Mouse (Mus musculus) spleen, embryonic (tissue): Measurements from ENCODE around the gene Shpk.

Source experiments
- CTCF ChIA-PET: fragments of 350-600 bp; sonication (Branson Sonifier 250); formaldehyde crosslinking; loops from one replicate; lab custom pipeline; 2022; lab: Charles Lee

Gene Shpk

GRCm38 (mm10) chr11:73199879-73200278, 619 bp downstream of the Shpk start:
- CTCF ChIA-PET = no interaction called here

- CTCF ChIA-PET = no interaction called here
These were observed 1.8 kb downstream of the Shpk start for GRCm38 (mm10) chr11:73201021-73201420.

- CTCF ChIA-PET = no interaction called here
These were observed 2.3 kb downstream of the Shpk start for GRCm38 (mm10) chr11:73201597-73201996.

- CTCF ChIA-PET = no interaction called here
These were observed 4.6 kb downstream of the Shpk start for GRCm38 (mm10) chr11:73203895-73204294.

- CTCF ChIA-PET = interaction anchor here (0.7 kb wide), 1 partner anchor 11 kb away, joined by 3 read pairs; no protein-coding TSS in a partner anchor
These were observed 5.9 kb downstream of the Shpk start for GRCm38 (mm10) chr11:73205194-73205593.

GRCm38 (mm10) chr11:73207621-73208020, 8.4 kb downstream of the Shpk start:
- CTCF ChIA-PET = interaction anchor here (0.6 kb wide), 1 partner anchor 778 kb away, joined by 5 read pairs; no protein-coding TSS in a partner anchor

- CTCF ChIA-PET = no interaction called here
These were observed 14.7 kb downstream of the Shpk start for GRCm38 (mm10) chr11:73213956-73214355.

- CTCF ChIA-PET = no interaction called here
These were observed 20.4 kb downstream of the Shpk start for GRCm38 (mm10) chr11:73219671-73220070.

- CTCF ChIA-PET = no interaction called here
These were observed 21.4 kb downstream of the Shpk start for GRCm38 (mm10) chr11:73220651-73221050.

GRCm38 (mm10) chr11:73222846-73223245, 23.6 kb downstream of the Shpk start:
- CTCF ChIA-PET = no interaction called here

GRCm38 (mm10) chr11:73223966-73224365, 24.7 kb downstream of the Shpk start:
- CTCF ChIA-PET = no interaction called here

GRCm38 (mm10) chr11:73225856-73226255, 26.6 kb downstream of the Shpk start:
- CTCF ChIA-PET = no interaction called here

GRCm38 (mm10) chr11:73228881-73229280, 29.6 kb downstream of the Shpk start:
- CTCF ChIA-PET = no interaction called here

- CTCF ChIA-PET = interaction anchor here (0.7 kb wide), 1 partner anchor 769 kb away, joined by 7 read pairs; no protein-coding TSS in a partner anchor
These were observed 30.8 kb downstream of the Shpk start for GRCm38 (mm10) chr11:73230081-73230480.

- CTCF ChIA-PET = no interaction called here
These were observed 33.3 kb downstream of the Shpk start for GRCm38 (mm10) chr11:73232513-73232912.

GRCm38 (mm10) chr11:73233992-73234391, 34.7 kb downstream of the Shpk start, which contains the start of gene Trpv1:
Gene Trpv1, plus strand, starts transcription at chr11:73234292.
- CTCF ChIA-PET = no interaction called here

GRCm38 (mm10) chr11:73235990-73236701, 36.9 kb downstream of the Shpk start:
- CTCF ChIA-PET = no interaction called here

- CTCF ChIA-PET = no interaction called here
These were observed 37.5 kb downstream of the Shpk start for GRCm38 (mm10) chr11:73236731-73237130.

- CTCF ChIA-PET = no interaction called here
These were observed 42.9 kb downstream of the Shpk start for GRCm38 (mm10) chr11:73242199-73242598.

- CTCF ChIA-PET = no interaction called here
These were observed 43.5 kb downstream of the Shpk start for GRCm38 (mm10) chr11:73242777-73243176.

GRCm38 (mm10) chr11:73257362-73257945, 58.2 kb downstream of the Shpk start:
- CTCF ChIA-PET = no interaction called here

GRCm38 (mm10) chr11:73258664-73259063, 59.4 kb downstream of the Shpk start:
- CTCF ChIA-PET = no interaction called here

GRCm38 (mm10) chr11:73260457-73260856, 61.2 kb downstream of the Shpk start:
- CTCF ChIA-PET = no interaction called here
